Mouse (Mus musculus) CH12F3 (cell line): ENCODE measurements around the gene Mefv.
"Not testable (repeated sequence)": the region's sequence is repeated elsewhere in the genome, so short reads cannot be mapped to it uniquely, and the experiment has no call there.

Experiments
- in situ Hi-C: fragments of 300-500 bp; cut with MboI; formaldehyde crosslinking; loops from 2 replicates; pipeline ENCODE4 v1.14.3; 2020; ENCODE audit warnings: low sequenced_read_pairs

Mefv gene

GRCm38 (mm10) chr16:3717980-3718379, at the start of gene Mefv:
Gene Mefv (minus strand): TSS chr16:3718097.
- in situ Hi-C loops = no loop called here

- in situ Hi-C loops = no loop called here
Measured at GRCm38 (mm10) chr16:3748976-3749375, 31.1 kb upstream of the Mefv start.

GRCm38 (mm10) chr16:3745656-3746055, 27.8 kb upstream of the Mefv start:
- in situ Hi-C loops = no loop called here

GRCm38 (mm10) chr16:3744186-3744700, 26.3 kb upstream of the Mefv start:
- in situ Hi-C loops = no loop called here

- in situ Hi-C loops = no loop called here
Measured at GRCm38 (mm10) chr16:3743503-3744185, 25.7 kb upstream of the Mefv start, which contains the start of gene Zfp263. Gene Zfp263 (plus strand): TSS chr16:3744093.

- in situ Hi-C loops = no loop called here
Measured at GRCm38 (mm10) chr16:3742466-3742865, 24.6 kb upstream of the Mefv start.

- in situ Hi-C loops = no loop called here
Measured at GRCm38 (mm10) chr16:3733198-3733732, 15.4 kb upstream of the Mefv start.

GRCm38 (mm10) chr16:3732612-3733011, 14.7 kb upstream of the Mefv start:
- in situ Hi-C loops = no loop called here

GRCm38 (mm10) chr16:3727980-3728720, 10.3 kb upstream of the Mefv start:
- in situ Hi-C loops = no loop called here

GRCm38 (mm10) chr16:3723231-3723630, 5.3 kb upstream of the Mefv start:
- in situ Hi-C loops = no loop called here

GRCm38 (mm10) chr16:3714731-3715130, 3.2 kb downstream of the Mefv start:
- in situ Hi-C loops = no loop called here

- in situ Hi-C loops = no loop called here
Measured at GRCm38 (mm10) chr16:3706680-3707079, 11.2 kb downstream of the Mefv start.

GRCm38 (mm10) chr16:3700893-3701292, 17.0 kb downstream of the Mefv start:
- in situ Hi-C loops = no loop called here

- in situ Hi-C loops = no loop called here
Measured at GRCm38 (mm10) chr16:3699281-3699680, 18.6 kb downstream of the Mefv start.

- in situ Hi-C loops = not testable (repeated sequence)
Measured at GRCm38 (mm10) chr16:3689608-3690007, 28.3 kb downstream of the Mefv start.
